Mouse (Mus musculus) testis, adult 2 months (tissue): Measurements from ENCODE around the gene Doxl2.

Experiments used
- CTCF ChIP-seq: fragments of 200-500 bp; IDR thresholded peaks from 2 replicates; pipeline ENCODE4 v1.5.1; 2012; ENCODE audit warnings: low read depth, mild to moderate bottlenecking, inconsistent platforms, low read length, moderate library complexity; ENCODE audit not compliant: control insufficient read depth, insufficient read depth, insufficient replicate concordance
- POLR2A ChIP-seq: fragments of 200-500 bp; IDR thresholded peaks from 2 replicates; pipeline ENCODE4 v1.6.1; 2012; ENCODE audit warnings: low read depth, mild to moderate bottlenecking, inconsistent platforms, low read length, moderate library complexity; ENCODE audit not compliant: control insufficient read depth

- TF ChIP-seq CTCF (no peak), POLR2A (no peak)
These were observed 23.4 kb downstream of the Doxl2 start for GRCm38 (mm10) chr6:48998186-48998585.
